Mouse (Mus musculus) heart, adult 2 months (tissue): ENCODE results near the gene Gm45337.
"Not testable (repeated sequence)": the region's sequence is repeated elsewhere in the genome, so short reads cannot be mapped to it uniquely, and the experiment has no call there.

Experiments used
- CTCF ChIP-seq: fragments of 200-600 bp; IDR thresholded peaks from 2 replicates; pipeline ENCODE4 v1.8.1; 2022; ENCODE audit warnings: antibody characterized with exemption, mild to moderate bottlenecking, moderate library complexity
- EP300 ChIP-seq: fragments of 200-500 bp; IDR thresholded peaks from 2 replicates; pipeline ENCODE4 v1.6.1; 2011; ENCODE audit warnings: low read depth, low read length, control low read depth; ENCODE audit not compliant: insufficient read depth

DNA sequence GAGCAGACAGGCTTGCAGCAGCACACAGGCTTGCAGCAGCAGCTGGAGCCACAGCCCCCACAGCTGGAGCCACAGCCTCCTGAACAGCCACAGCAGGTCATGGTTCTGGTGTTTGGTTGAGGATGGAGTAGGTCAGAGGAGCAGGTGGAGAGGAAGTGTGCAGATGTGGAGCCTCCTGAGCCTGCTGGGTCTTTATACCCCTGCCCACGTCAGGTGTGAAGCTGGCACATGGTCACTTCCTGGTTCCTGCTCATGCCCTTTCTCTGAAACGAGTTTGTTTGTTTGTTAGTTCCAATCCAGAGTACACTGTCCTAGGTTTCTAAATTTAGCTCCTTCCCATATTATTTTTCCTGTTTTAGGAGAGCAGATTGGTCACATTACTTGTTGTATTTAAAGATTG, 12.6 kb upstream of the Gm45337 start, which contains the start of gene Gm29735:
- TF ChIP-seq EP300, CTCF: not testable (repeated sequence)
